Mouse (Mus musculus): ENCODE measurements at regions not wholly inside any gene's neighbourhood (a gene's known extent, or its start where the extent isn't known, plus 50 kb on each side); places are given as distances from the start of the nearest gene placed in this dataset.

DNA sequence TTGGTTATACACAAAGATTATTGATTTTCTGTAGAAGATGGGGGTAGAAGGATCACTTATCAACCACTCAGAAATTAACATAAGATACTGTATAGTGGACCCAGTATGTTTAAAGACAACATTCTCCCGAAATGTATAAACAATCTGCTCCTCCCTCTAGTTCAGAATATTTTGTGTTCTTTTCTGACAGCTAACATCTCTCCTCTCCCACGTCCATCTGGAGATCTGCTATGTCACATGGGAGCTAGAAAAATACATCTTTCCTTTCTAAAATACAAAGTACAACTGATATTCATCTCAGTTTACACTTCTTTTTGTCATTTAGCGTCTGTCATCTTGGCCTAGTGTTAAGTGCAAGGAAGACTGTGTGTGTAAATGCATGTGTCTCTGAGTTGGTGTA is 500.2 kb upstream of the Jag1 start:
- no peak for TF ChIP-seq CTCF (IDR thresholded peaks at IDR 0.05; ENCODE audit: insufficient read depth, low read length)
- TF ChIP-seq POLR2A (IDR thresholded peaks at IDR 0.05; ENCODE audit: borderline replicate concordance, extremely low read depth, low read depth, low read length): no peak

Measured in lung, adult 2 months (tissue).